In the genomic region with DNA sequence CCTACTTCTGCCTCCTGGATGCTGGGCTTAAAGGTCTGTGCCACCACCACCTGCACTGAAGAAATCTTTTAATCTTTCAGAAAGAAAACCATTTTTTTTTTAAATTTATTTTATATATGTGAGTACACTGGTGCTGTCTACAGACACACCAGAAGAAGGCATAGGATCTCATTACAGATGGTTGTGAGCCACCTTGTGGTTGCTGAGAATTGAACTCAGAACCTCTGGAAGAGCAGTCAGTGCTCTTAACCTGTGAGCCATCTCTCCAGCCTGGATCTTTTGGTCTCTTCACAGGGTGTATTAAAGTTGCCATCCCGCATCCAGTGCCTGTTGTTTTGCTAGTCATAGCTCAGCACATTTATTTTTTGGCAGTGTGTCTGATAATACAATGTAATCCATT, we compare ENCODE assay signal across 19 mouse cellular contexts. TPM values are rescaled to one million over a fixed set of nuclear protein-coding genes. Genes with fewer than 3 reads are reported as not detected.
DNase-seq lines count a peak whose midpoint lies in the region; ATAC-seq and TF ChIP-seq lines count a peak whose summit lies in the region.
"Had no signal": no experiment of that assay in that cellular context is flagged by ENCODE, and none has a peak within 500 bp of the region (broad histone marks: within the 10 kb centered on the region; RNA-seq: fewer than 3 reads in every experiment).

No protein-coding gene starts in this region.

- no peak overlapping the region for H3K4me3 ChIP-seq in kidney, adult 2 months (ENCODE audit: insufficient read depth, low read depth, low read length)
- no peak overlapping the region for H3K4me3 ChIP-seq in lung, embryonic 14.5 days (ENCODE audit: low read depth, low read length)
- H3K4me3 ChIP-seq in CH12.LX (replicated peaks in 1 of 3; ENCODE audit: low read depth in 2 of 3, low read length in 2 of 3, poor library complexity in 1 of 3): no peak overlapping the region
- H3K4me3 ChIP-seq: embryonic facial prominence, embryonic 13.5 days; heart, embryonic 15.5 days; hindbrain, embryonic 10.5 days; megakaryocyte, embryonic 14.5 days; midbrain, embryonic 15.5 days; neural tube, embryonic 15.5 days had no signal

- TF ChIP-seq EP300 in CH12.LX (IDR thresholded peaks at IDR 0.05; ENCODE audit: low read length): no peak

- no peak for ATAC-seq in lung, embryonic 14.5 days (ENCODE audit: insufficient read depth)
- ATAC-seq in Patski: no peak
- ATAC-seq: forebrain, postnatal 0 days; midbrain, embryonic 15.5 days had no signal

- H3K79me2 ChIP-seq in CH12.LX (replicated peaks; ENCODE audit: control insufficient read depth, extremely low read depth, insufficient read depth, poor library complexity, severe bottlenecking): no peaks in the 10 kb centered on the region

- TF ChIP-seq RAD21 in CH12.LX (IDR thresholded peaks at IDR 0.05; ENCODE audit: low read depth, low read length): no peak; the same call in none of the 2 replicates

- H3K9ac ChIP-seq in lung, embryonic 14.5 days: no peak overlapping the region
- no peak overlapping the region for H3K9ac ChIP-seq in CH12.LX (ENCODE audit: insufficient read depth, low read depth)
- H3K9ac ChIP-seq: embryonic facial prominence, embryonic 13.5 days; forebrain, postnatal 0 days; heart, embryonic 15.5 days; midbrain, embryonic 15.5 days; neural tube, embryonic 15.5 days had no signal

- peak; percentile 31 for DNase-seq in kidney, adult 2 months
- DNase-seq in kidney, postnatal 4 days: no peak
- no peak for DNase-seq in lung, embryonic 14.5 days
- no peak for DNase-seq in lung, postnatal 4 days
- DNase-seq in CH12.LX (ENCODE audit: extremely low read depth): no peak
- DNase-seq in Patski (ENCODE audit: low read depth, low spot score): no peak
- no peak for DNase-seq in cerebellum, adult 11 months
- DNase-seq: adrenal gland, postnatal 25 days; cerebellum, adult 11-12 months; cerebellum, postnatal 14 days; forebrain, postnatal 0 days; left cerebral cortex, postnatal 4 days; spleen, adult 18-20 months had no signal

- dilution Hi-C loops in CH12.LX (cut with MboI; ENCODE audit: extremely low pct_ligation_motif_present, extremely low pct_unique_long_range_greater_than_20kb, low sequenced_read_pairs): no loop called here

- WGBS in kidney, adult 2 months: 82% methylated on average over 1 of the region's 1 CpGs
- 84% methylated on average over 1 of the region's 1 CpGs for WGBS in lung, embryonic 14.5 days

- H3K4me2 ChIP-seq in lung, embryonic 14.5 days: no peak overlapping the region
- H3K4me2 ChIP-seq in CH12.LX (ENCODE audit: insufficient read depth, low read depth, poor library complexity, severe bottlenecking): no peak overlapping the region
- H3K4me2 ChIP-seq: embryonic facial prominence, embryonic 13.5 days; heart, embryonic 15.5 days; midbrain, embryonic 15.5 days; neural tube, embryonic 15.5 days had no signal

- TF ChIP-seq POLR2A in kidney, adult 2 months (IDR thresholded peaks at IDR 0.05; ENCODE audit: low read depth, low read length): no peak
- no peak for TF ChIP-seq POLR2A in CH12.LX (IDR thresholded peaks at IDR 0.05; ENCODE audit: low read depth, low read length)

- no peaks in the 10 kb centered on the region for H3K4me1 ChIP-seq in kidney, adult 2 months (ENCODE audit: control insufficient read depth, insufficient read depth, low read length)
- no peaks in the 10 kb centered on the region for H3K4me1 ChIP-seq in lung, embryonic 14.5 days (ENCODE audit: insufficient read depth)
- peaks cover 0 to 8% of the 10 kb centered on the region in 2 experiments; a peak in 2 of 4 replicates for H3K4me1 ChIP-seq in CH12.LX (ENCODE audit: control insufficient read depth in 1 of 2, insufficient read depth in 2 of 2)
- H3K4me1 ChIP-seq: embryonic facial prominence, embryonic 13.5 days; heart, embryonic 15.5 days; hindbrain, embryonic 10.5 days; megakaryocyte, embryonic 14.5 days; midbrain, embryonic 15.5 days; neural tube, embryonic 15.5 days had no signal

- no peak overlapping the region for H3K27ac ChIP-seq in kidney, adult 2 months (ENCODE audit: insufficient read depth, low read depth, low read length)
- no peak overlapping the region for H3K27ac ChIP-seq in lung, embryonic 14.5 days (ENCODE audit: low read depth)
- no peak overlapping the region for H3K27ac ChIP-seq in CH12.LX (ENCODE audit: insufficient read depth, low read depth)
- H3K27ac ChIP-seq: embryonic facial prominence, embryonic 13.5 days; heart, embryonic 15.5 days; hindbrain, embryonic 10.5 days; midbrain, embryonic 15.5 days; neural tube, embryonic 15.5 days had no signal

- POLR2A ChIA-PET in Patski (lab: Charles Lee): no interaction called here

- peaks cover 3% of the 10 kb centered on the region for H3K36me3 ChIP-seq in kidney, adult 2 months (ENCODE audit: control insufficient read depth, insufficient read depth, low read length)
- H3K36me3 ChIP-seq in lung, embryonic 14.5 days (ENCODE audit: insufficient read depth): peaks cover 71% of the 10 kb centered on the region
- H3K36me3 ChIP-seq in CH12.LX (replicated peaks in 1 of 2; ENCODE audit: control insufficient read depth in 1 of 2, insufficient read depth in 1 of 2, low read length in 1 of 2): peaks cover 12 to 41% of the 10 kb centered on the region in 2 experiments

- H3K9me3 ChIP-seq in lung, embryonic 14.5 days (ENCODE audit: low read depth, low read length): no peaks in the 10 kb centered on the region
- H3K9me3 ChIP-seq in CH12.LX (replicated peaks; ENCODE audit: low read length): no peaks in the 10 kb centered on the region
- H3K9me3 ChIP-seq: embryonic facial prominence, embryonic 13.5 days; heart, embryonic 15.5 days; hindbrain, embryonic 10.5 days; megakaryocyte, embryonic 14.5 days; midbrain, embryonic 15.5 days; neural tube, embryonic 15.5 days had no signal

- no peak for TF ChIP-seq CTCF in kidney, adult 2 months (conservative IDR thresholded peaks at IDR 0.05; ENCODE audit: insufficient read depth, insufficient read length, low read depth, low read length)
- TF ChIP-seq CTCF in lung, embryonic 14.5 days (IDR thresholded peaks at IDR 0.05; ENCODE audit: low read depth): peak; percentile 23; the same call in 1 of the 2 replicates
- peak in 1 of 2 experiments; percentile 46; a peak in 2 of 4 replicates for TF ChIP-seq CTCF in CH12.LX (conservative IDR thresholded peaks at IDR 0.05 in 1 of 2, IDR thresholded peaks at IDR 0.05 in 1 of 2; ENCODE audit: low read depth in 2 of 2, low read length in 2 of 2)
- peak; percentile 36 for TF ChIP-seq CTCF in Patski (IDR thresholded peaks at IDR 0.05)

- in situ Hi-C loops in CH12.LX (cut with MboI; ENCODE audit: low pct_ligation_motif_present, low pct_unique_long_range_greater_than_20kb, low sequenced_read_pairs) (no loop called here), Patski (cut with MboI; ENCODE audit: low pct_unique_long_range_greater_than_20kb) (no loop called here)

- CTCF ChIA-PET in Patski (lab: Charles Lee): interaction anchor here (0.6 to 1.4 kb wide), 2 partner anchors 15 to 36 kb away, joined by 3 read pairs; no protein-coding TSS in a partner anchor

- no peaks in the 10 kb centered on the region for H3K27me3 ChIP-seq in kidney, adult 2 months (replicated peaks; ENCODE audit: control insufficient read depth, insufficient read depth, low read length)
- H3K27me3 ChIP-seq in lung, embryonic 14.5 days (ENCODE audit: insufficient read depth, low read length): no peaks in the 10 kb centered on the region
- no peaks in the 10 kb centered on the region for H3K27me3 ChIP-seq in CH12.LX (replicated peaks)
- no peaks in the 10 kb centered on the region for H3K27me3 ChIP-seq in Patski
- H3K27me3 ChIP-seq: embryonic facial prominence, embryonic 13.5 days; heart, embryonic 15.5 days; megakaryocyte, embryonic 14.5 days; midbrain, embryonic 15.5 days; neural tube, embryonic 15.5 days had no signal

TF ChIP-seq in CH12.LX, 34 proteins besides CTCF, POLR2A, EP300 and RAD21:
- TF ChIP-seq SMC3 (IDR thresholded peaks at IDR 0.05; ENCODE audit: low read depth, low read length): peak; percentile 37
- TF ChIP-seq CHD1 (IDR thresholded peaks at IDR 0.05; ENCODE audit: low read depth, low read length): no peak

RNA-seq across cellular contexts. Expression of a gene that starts 21.1 kb away (rescaled TPM):
- 17.6 and 19.6 TPM in 2 replicates for polyA plus RNA-seq in kidney, adult 2 months (2012; rRNA removed)
- polyA plus RNA-seq in lung, embryonic 14.5 days (2014; fragmentation: Nextera tagmentation; extraction: Ambion mirVana): 70.0 and 80.7 TPM in 2 replicates
- total RNA-seq in CH12.LX (2012; rRNA removed): 13.8 and 14.6 TPM in 2 replicates
- 11.2 and 11.8 TPM in 2 replicates for total RNA-seq in CH12.LX (2014; rRNA removed)
- 12.6 and 13.0 TPM in 2 replicates for polyA plus RNA-seq in CH12.LX (2012; ENCODE audit: insufficient read length, low read depth)
- 15.1 TPM for polyA plus RNA-seq in Patski (2021)
